Mouse (Mus musculus) cortical plate, adult 2 months (tissue): ENCODE measurements around the gene Enah.

ENCODE experiments used
- CTCF ChIP-seq: fragments of 200-500 bp; IDR thresholded peaks from 2 replicates; pipeline ENCODE4 v1.5.1; 2011; ENCODE audit warnings: mild to moderate bottlenecking, control low read depth, low read length; ENCODE audit not compliant: insufficient read depth; ENCODE audit errors: extremely low read depth
- POLR2A ChIP-seq: fragments of 200-500 bp; IDR thresholded peaks from 2 replicates; pipeline ENCODE4 v1.6.1; 2011; ENCODE audit warnings: mild to moderate bottlenecking, low read length, control low read depth; ENCODE audit not compliant: insufficient read depth; ENCODE audit errors: extremely low read depth

- TF ChIP-seq CTCF (no peak), POLR2A (no peak)
Measured at GRCm38 (mm10) chr1:182052973-182053372, 33.2 kb upstream of the Enah start.
